Mouse (Mus musculus): Measurements from ENCODE around the gene Slc6a19.
"Not testable (repeated sequence)": the region's sequence is repeated elsewhere in the genome, so short reads cannot be mapped to it uniquely, and the experiment has no call there.

Slc6a19 gene

GRCm38 (mm10) chr13:73712228-73712627 is 7.6 kb upstream of the Slc6a19 start:
- no peak for DNase-seq (ENCODE audit: low spot score)

- DNase-seq (ENCODE audit: low spot score): no peak
Measured at GRCm38 (mm10) chr13:73711803-73712202, 7.1 kb upstream of the Slc6a19 start.

GRCm38 (mm10) chr13:73711221-73711620 is 6.6 kb upstream of the Slc6a19 start:
- peak; percentile 71 for DNase-seq (ENCODE audit: low spot score)

- peak; percentile 72 for DNase-seq (ENCODE audit: low spot score)
Measured at GRCm38 (mm10) chr13:73709491-73709890, 4.8 kb upstream of the Slc6a19 start.

- not testable (repeated sequence) for DNase-seq (ENCODE audit: low spot score)
Measured at GRCm38 (mm10) chr13:73703486-73703885, 1.2 kb downstream of the Slc6a19 start.

- DNase-seq (ENCODE audit: low spot score): no peak
Measured at GRCm38 (mm10) chr13:73702776-73703175, 1.9 kb downstream of the Slc6a19 start.

GRCm38 (mm10) chr13:73701161-73701883 is 3.3 kb downstream of the Slc6a19 start:
- no peak for DNase-seq (ENCODE audit: low spot score)

- DNase-seq (ENCODE audit: low spot score): no peak
Measured at GRCm38 (mm10) chr13:73700554-73700953, 4.1 kb downstream of the Slc6a19 start.

- no peak for DNase-seq (ENCODE audit: low spot score)
Measured at GRCm38 (mm10) chr13:73699714-73700113, 5.0 kb downstream of the Slc6a19 start.

GRCm38 (mm10) chr13:73696529-73696928 is 8.1 kb downstream of the Slc6a19 start:
- peak; percentile 69 for DNase-seq (ENCODE audit: low spot score)

- DNase-seq (ENCODE audit: low spot score): no peak
Measured at GRCm38 (mm10) chr13:73694972-73695371, 9.7 kb downstream of the Slc6a19 start.

- DNase-seq (ENCODE audit: low spot score): no peak
Measured at GRCm38 (mm10) chr13:73693333-73693732, 11.3 kb downstream of the Slc6a19 start.

GRCm38 (mm10) chr13:73692249-73692868 is 12.3 kb downstream of the Slc6a19 start:
- peak; percentile 91 for DNase-seq (ENCODE audit: low spot score)

GRCm38 (mm10) chr13:73688934-73689333 is 15.7 kb downstream of the Slc6a19 start:
- DNase-seq (ENCODE audit: low spot score): no peak

- DNase-seq (ENCODE audit: low spot score): no peak
Measured at GRCm38 (mm10) chr13:73687601-73688000, 17.1 kb downstream of the Slc6a19 start.

- DNase-seq (ENCODE audit: low spot score): no peak
Measured at GRCm38 (mm10) chr13:73685502-73685901, 19.2 kb downstream of the Slc6a19 start.

GRCm38 (mm10) chr13:73684412-73684811 is 20.3 kb downstream of the Slc6a19 start:
- DNase-seq (ENCODE audit: low spot score): no peak

GRCm38 (mm10) chr13:73683682-73684081 is 21.0 kb downstream of the Slc6a19 start:
- no peak for DNase-seq (ENCODE audit: low spot score)

- no peak for DNase-seq (ENCODE audit: low spot score)
Measured at GRCm38 (mm10) chr13:73682226-73682625, 22.4 kb downstream of the Slc6a19 start.

- DNase-seq (ENCODE audit: low spot score): peak; percentile 76
Measured at GRCm38 (mm10) chr13:73680394-73680793, 24.3 kb downstream of the Slc6a19 start.

- DNase-seq (ENCODE audit: low spot score): no peak
Measured at GRCm38 (mm10) chr13:73679311-73679710, 25.4 kb downstream of the Slc6a19 start.

GRCm38 (mm10) chr13:73677853-73678252 is 26.8 kb downstream of the Slc6a19 start, which contains the start of gene Slc6a18:
Gene Slc6a18, minus strand, starts transcription at chr13:73678023.
- DNase-seq (ENCODE audit: low spot score): no peak

- DNase-seq (ENCODE audit: low spot score): no peak
Measured at GRCm38 (mm10) chr13:73675161-73675560, 29.5 kb downstream of the Slc6a19 start.

Measured in yolk sac, embryonic 10.5 days (tissue).